In the genomic region with DNA sequence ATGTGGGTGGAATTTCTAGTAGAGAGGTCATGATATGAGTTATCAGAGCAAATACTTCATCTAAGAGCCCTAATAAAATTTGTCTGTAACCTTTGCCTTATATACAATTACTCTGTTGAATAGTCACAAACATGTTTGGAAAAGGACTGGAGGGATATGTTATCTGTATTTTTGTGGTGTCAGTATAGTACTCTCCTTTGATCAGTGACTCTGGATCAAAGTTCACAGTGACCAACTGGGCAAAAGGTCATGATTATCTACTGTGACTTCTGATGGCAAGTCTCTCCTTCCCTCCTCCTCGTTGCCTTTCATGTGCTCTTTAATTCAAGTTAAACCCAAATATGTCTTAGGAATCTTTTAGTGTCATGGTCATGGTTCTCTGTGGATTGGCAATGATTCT, we compare ENCODE assay signal across 33 mouse cellular contexts. TPM values are rescaled to one million over a fixed set of nuclear protein-coding genes. Genes with fewer than 3 reads are reported as not detected.
A peak's percentile ranks its signal among the peaks of the same experiment; 100 is the strongest.
DNase-seq lines count a peak whose midpoint lies in the region; ATAC-seq and TF ChIP-seq lines count a peak whose summit lies in the region.
"Had no signal": no experiment of that assay in that cellular context is flagged by ENCODE, and none has a peak within 500 bp of the region (broad histone marks: within the 10 kb centered on the region; RNA-seq: fewer than 3 reads in every experiment).

No protein-coding gene starts in this region.

- no peak overlapping the region for H3K9ac ChIP-seq in intestine, embryonic 15.5 days
- H3K9ac ChIP-seq in intestine, embryonic 16.5 days (ENCODE audit: low read depth, low read length): no peak overlapping the region
- H3K9ac ChIP-seq in liver, adult 2 months (ENCODE audit: low read depth, low read length): no peak overlapping the region
- no peak overlapping the region for H3K9ac ChIP-seq in midbrain, embryonic 11.5 days (ENCODE audit: low read length)
- no peak overlapping the region for H3K9ac ChIP-seq in midbrain, embryonic 14.5 days (replicated peaks; ENCODE audit: low read length)
- H3K9ac ChIP-seq: embryonic facial prominence, embryonic 13.5 days; forebrain, embryonic 12.5 days; forebrain, embryonic 15.5 days; heart, embryonic 13.5 days; hindbrain, embryonic 14.5 days had no signal

- no peak overlapping the region for H3K4me2 ChIP-seq in intestine, embryonic 15.5 days (replicated peaks)
- no peak overlapping the region for H3K4me2 ChIP-seq in intestine, embryonic 16.5 days (ENCODE audit: low read depth, low read length)
- H3K4me2 ChIP-seq in midbrain, embryonic 11.5 days: no peak overlapping the region
- no peak overlapping the region for H3K4me2 ChIP-seq in midbrain, embryonic 14.5 days (ENCODE audit: low read length)
- H3K4me2 ChIP-seq: embryonic facial prominence, embryonic 13.5 days; forebrain, embryonic 12.5 days; forebrain, embryonic 15.5 days; heart, embryonic 13.5 days; hindbrain, embryonic 14.5 days had no signal

- no peaks in the 10 kb centered on the region for H3K9me3 ChIP-seq in intestine, embryonic 15.5 days
- no peaks in the 10 kb centered on the region for H3K9me3 ChIP-seq in intestine, embryonic 16.5 days (ENCODE audit: control insufficient read depth, low read length)
- H3K9me3 ChIP-seq in midbrain, embryonic 11.5 days (ENCODE audit: control insufficient read depth, low read length): no peaks in the 10 kb centered on the region
- no peaks in the 10 kb centered on the region for H3K9me3 ChIP-seq in midbrain, embryonic 14.5 days (ENCODE audit: control insufficient read depth, low read length)
- H3K9me3 ChIP-seq: embryonic facial prominence, embryonic 10.5 days; embryonic facial prominence, embryonic 13.5 days; forebrain, embryonic 12.5 days; forebrain, embryonic 15.5 days; heart, embryonic 10.5 days; heart, embryonic 13.5 days had no signal

- H3K36me3 ChIP-seq in intestine, embryonic 15.5 days: no peaks in the 10 kb centered on the region
- no peaks in the 10 kb centered on the region for H3K36me3 ChIP-seq in intestine, embryonic 16.5 days (ENCODE audit: control insufficient read depth, insufficient read depth, low read length)
- no peaks in the 10 kb centered on the region for H3K36me3 ChIP-seq in liver, adult 2 months (ENCODE audit: control insufficient read depth, insufficient read depth, low read length)
- no peaks in the 10 kb centered on the region for H3K36me3 ChIP-seq in midbrain, embryonic 11.5 days (ENCODE audit: control insufficient read depth, insufficient read depth, low read length)
- no peaks in the 10 kb centered on the region for H3K36me3 ChIP-seq in midbrain, embryonic 14.5 days (ENCODE audit: control insufficient read depth, insufficient read depth, low read length)
- H3K36me3 ChIP-seq: embryonic facial prominence, embryonic 10.5 days; embryonic facial prominence, embryonic 13.5 days; forebrain, embryonic 12.5 days; forebrain, embryonic 15.5 days; heart, embryonic 10.5 days; heart, embryonic 13.5 days had no signal

- H3K4me3 ChIP-seq in intestine, embryonic 15.5 days (replicated peaks): no peak overlapping the region
- H3K4me3 ChIP-seq in intestine, embryonic 16.5 days (ENCODE audit: low read length): no peak overlapping the region
- H3K4me3 ChIP-seq in liver, adult 2 months (ENCODE audit: insufficient read depth, low read depth, low read length): no peak overlapping the region
- no peak overlapping the region for H3K4me3 ChIP-seq in midbrain, embryonic 11.5 days (ENCODE audit: low read depth, low read length)
- no peak overlapping the region for H3K4me3 ChIP-seq in midbrain, embryonic 14.5 days (replicated peaks; ENCODE audit: low read depth, low read length)
- H3K4me3 ChIP-seq: embryonic facial prominence, embryonic 10.5 days; embryonic facial prominence, embryonic 13.5 days; erythroblast, embryonic 14.5 days; forebrain, embryonic 12.5 days; forebrain, embryonic 15.5 days; heart, embryonic 10.5 days; heart, embryonic 13.5 days had no signal

- TF ChIP-seq POLR2A in liver, adult 2 months (IDR thresholded peaks at IDR 0.05; ENCODE audit: extremely low read depth, insufficient read depth, low read length): no peak

- H3K79me2 ChIP-seq in liver, adult 2 months (ENCODE audit: control insufficient read depth, insufficient read depth, low read length): no peaks in the 10 kb centered on the region

- WGBS in intestine, embryonic 15.5 days: 43% methylated on average over 1 of the region's 1 CpGs
- 48% methylated on average over 1 of the region's 1 CpGs for WGBS in intestine, embryonic 16.5 days
- 10% methylated on average over 1 of the region's 1 CpGs for WGBS in liver, adult 2 months
- 81% methylated on average over 1 of the region's 1 CpGs for WGBS in midbrain, embryonic 11.5 days
- WGBS in midbrain, embryonic 14.5 days: 64% methylated on average over 1 of the region's 1 CpGs

- H3K27me3 ChIP-seq in intestine, embryonic 15.5 days (replicated peaks): no peaks in the 10 kb centered on the region
- no peaks in the 10 kb centered on the region for H3K27me3 ChIP-seq in intestine, embryonic 16.5 days (replicated peaks; ENCODE audit: control insufficient read depth, insufficient read depth, low read length)
- no peaks in the 10 kb centered on the region for H3K27me3 ChIP-seq in liver, adult 2 months (ENCODE audit: control insufficient read depth, insufficient read depth, low read length)
- H3K27me3 ChIP-seq in midbrain, embryonic 11.5 days (ENCODE audit: control insufficient read depth, insufficient read depth, low read length): no peaks in the 10 kb centered on the region
- H3K27me3 ChIP-seq in midbrain, embryonic 14.5 days (ENCODE audit: control insufficient read depth, insufficient read depth, low read length): no peaks in the 10 kb centered on the region
- H3K27me3 ChIP-seq: embryonic facial prominence, embryonic 13.5 days; forebrain, embryonic 12.5 days; forebrain, embryonic 15.5 days; heart, embryonic 13.5 days had no signal

- peak; percentile 39; the same call in 1 of the 2 replicates for ATAC-seq in intestine, embryonic 15.5 days
- ATAC-seq in intestine, embryonic 16.5 days: no peak
- no peak for ATAC-seq in midbrain, embryonic 11.5 days (ENCODE audit: low FRiP score)
- no peak for ATAC-seq in midbrain, embryonic 14.5 days (ENCODE audit: low FRiP score, low TSS enrichment)
- ATAC-seq: activated CD4-positive, CD25-positive, alpha-beta regulatory T cell, adult 4 months; forebrain, embryonic 15.5 days had no signal

- H3K4me1 ChIP-seq in intestine, embryonic 15.5 days (replicated peaks): no peaks in the 10 kb centered on the region
- 0 out of 2 replicates have a peak, but pooled peaks cover 2% of the 10 kb centered on the region for H3K4me1 ChIP-seq in intestine, embryonic 16.5 days (ENCODE audit: control insufficient read depth, insufficient read depth, low read length)
- peaks cover 26% of the 10 kb centered on the region for H3K4me1 ChIP-seq in liver, adult 2 months (ENCODE audit: control insufficient read depth, insufficient read depth, low read length)
- no peaks in the 10 kb centered on the region for H3K4me1 ChIP-seq in midbrain, embryonic 11.5 days (ENCODE audit: control insufficient read depth, insufficient read depth, low read length)
- no peaks in the 10 kb centered on the region for H3K4me1 ChIP-seq in midbrain, embryonic 14.5 days (ENCODE audit: control insufficient read depth, insufficient read depth, low read length)
- H3K4me1 ChIP-seq: embryonic facial prominence, embryonic 10.5 days; embryonic facial prominence, embryonic 13.5 days; forebrain, embryonic 12.5 days; forebrain, embryonic 15.5 days; heart, embryonic 10.5 days; heart, embryonic 13.5 days had no signal

- H3K27ac ChIP-seq in intestine, embryonic 15.5 days: no peak overlapping the region
- H3K27ac ChIP-seq in intestine, embryonic 16.5 days (ENCODE audit: low read length): no peak overlapping the region
- H3K27ac ChIP-seq in liver, adult 2 months (replicated peaks; ENCODE audit: insufficient read depth, low read depth, low read length): peak overlapping the region; percentile 91
- no peak overlapping the region for H3K27ac ChIP-seq in midbrain, embryonic 11.5 days (ENCODE audit: low read depth, low read length)
- no peak overlapping the region for H3K27ac ChIP-seq in midbrain, embryonic 14.5 days (replicated peaks; ENCODE audit: low read depth, low read length)
- H3K27ac ChIP-seq: embryonic facial prominence, embryonic 10.5 days; embryonic facial prominence, embryonic 13.5 days; forebrain, embryonic 12.5 days; forebrain, embryonic 15.5 days; heart, embryonic 10.5 days; heart, embryonic 13.5 days; hindbrain, embryonic 14.5 days had no signal

- DNase-seq in liver, adult 2 months (ENCODE audit: extremely low read depth, low read depth, low spot score): peak; percentile 94
- DNase-seq in liver: no peak
- peak; percentile 37 for DNase-seq in midbrain, embryonic 11.5 days (ENCODE audit: low spot score, missing footprints)
- no peak for DNase-seq in midbrain, embryonic 14.5 days
- DNase-seq: adrenal gland, adult 8-10 months; adrenal gland, postnatal 25 days; cerebellum, adult 11-12 months; cerebellum, adult 8-10 months; cerebellum, postnatal 10 days; cerebellum, postnatal 36 days; embryo, embryonic 11 days; gastrocnemius, postnatal 25 days; heart, adult 18-20 months; heart, postnatal 14 days; heart, postnatal 4 days had no signal

- TF ChIP-seq CTCF in liver, adult 2 months (IDR thresholded peaks at IDR 0.05; ENCODE audit: low read depth, low read length): no peak

RNA-seq across cellular contexts. Expression of gene Nudt9, which starts 10.3 kb away (rescaled TPM):
- polyA plus RNA-seq in intestine, embryonic 15.5 days (2015; fragmentation: Nextera tagmentation; extraction: Ambion mirVana): 61.7 and 63.6 TPM in 2 replicates
- polyA plus RNA-seq in intestine, embryonic 16.5 days (2015; fragmentation: Nextera tagmentation; extraction: Ambion mirVana): 61.0 and 61.8 TPM in 2 replicates
- total RNA-seq in liver, adult 2 months (2014; rRNA removed): 36.6 and 40.3 TPM in 2 replicates
- polyA plus RNA-seq in liver, adult 2 months (2012; rRNA removed): 39.7 and 48.5 TPM in 2 replicates
- 61.8 and 64.7 TPM in 2 replicates for polyA plus RNA-seq in midbrain, embryonic 11.5 days (2014; fragmentation: Nextera tagmentation; extraction: Ambion mirVana)
- polyA plus RNA-seq in midbrain, embryonic 14.5 days (2014; fragmentation: Nextera tagmentation; extraction: Ambion mirVana): 56.0 and 56.1 TPM in 2 replicates

RNA-seq across cellular contexts. Expression of gene Hsd17b11, which starts 14.1 kb away (rescaled TPM):
- polyA plus RNA-seq in intestine, embryonic 15.5 days (2015; fragmentation: Nextera tagmentation; extraction: Ambion mirVana): 8.2 and 8.4 TPM in 2 replicates
- polyA plus RNA-seq in intestine, embryonic 16.5 days (2015; fragmentation: Nextera tagmentation; extraction: Ambion mirVana): 10.6 and 10.7 TPM in 2 replicates
- total RNA-seq in liver, adult 2 months (2014; rRNA removed): 119 and 154 TPM in 2 replicates
- 72.7 and 78.8 TPM in 2 replicates for polyA plus RNA-seq in liver, adult 2 months (2012; rRNA removed)
- polyA plus RNA-seq in midbrain, embryonic 11.5 days (2014; fragmentation: Nextera tagmentation; extraction: Ambion mirVana): 1.1 TPM in 2 replicates
- 1.7 and 1.8 TPM in 2 replicates for polyA plus RNA-seq in midbrain, embryonic 14.5 days (2014; fragmentation: Nextera tagmentation; extraction: Ambion mirVana)

RNA-seq across cellular contexts. Expression of gene Gm17660, which starts 41.6 kb away (rescaled TPM):
- not detected in 2 replicates for polyA plus RNA-seq in intestine, embryonic 15.5 days (2015; fragmentation: Nextera tagmentation; extraction: Ambion mirVana)
- polyA plus RNA-seq in intestine, embryonic 16.5 days (2015; fragmentation: Nextera tagmentation; extraction: Ambion mirVana): not detected in 2 replicates
- total RNA-seq in liver, adult 2 months (2014; rRNA removed): not detected in 2 replicates
- polyA plus RNA-seq in liver, adult 2 months (2012; rRNA removed): not detected in 2 replicates
- polyA plus RNA-seq in midbrain, embryonic 11.5 days (2014; fragmentation: Nextera tagmentation; extraction: Ambion mirVana): 0.29 TPM in 1 of 2 replicates, not detected in the other
- polyA plus RNA-seq in midbrain, embryonic 14.5 days (2014; fragmentation: Nextera tagmentation; extraction: Ambion mirVana): not detected in 2 replicates
- total RNA-seq: adrenal gland, adult 8-10 months; adrenal gland, postnatal 25 days; ES-E14; gastrocnemius, adult 8-10 months; gastrocnemius, postnatal 25 days; heart, adult 18-20 months; heart, postnatal 14 days; heart, postnatal 4 days had no signal
- polyA plus RNA-seq: activated CD4-positive, CD25-positive, alpha-beta regulatory T cell, adult 4 months; brain, embryonic 14.5 days; cortical plate, adult 2 months; embryonic facial prominence, embryonic 10.5 days; embryonic facial prominence, embryonic 13.5 days; erythroblast, embryonic 14.5 days; forebrain, embryonic 12.5 days; gonadal fat pad, adult 2 months; heart, embryonic 10.5 days; heart, embryonic 13.5 days; heart, embryonic 16.5 days; hindbrain, embryonic 11.5 days; hindbrain, embryonic 14.5 days had no signal

RNA-seq across cellular contexts. Expression of gene Hsd17b13, which starts 58.6 kb away (rescaled TPM):
- polyA plus RNA-seq in intestine, embryonic 15.5 days (2015; fragmentation: Nextera tagmentation; extraction: Ambion mirVana): 22.0 and 24.0 TPM in 2 replicates
- 36.9 and 49.5 TPM in 2 replicates for polyA plus RNA-seq in intestine, embryonic 16.5 days (2015; fragmentation: Nextera tagmentation; extraction: Ambion mirVana)
- total RNA-seq in liver, adult 2 months (2014; rRNA removed): 252 and 339 TPM in 2 replicates
- 179 and 226 TPM in 2 replicates for polyA plus RNA-seq in liver, adult 2 months (2012; rRNA removed)
- polyA plus RNA-seq in midbrain, embryonic 11.5 days (2014; fragmentation: Nextera tagmentation; extraction: Ambion mirVana): not detected in 2 replicates
- polyA plus RNA-seq in midbrain, embryonic 14.5 days (2014; fragmentation: Nextera tagmentation; extraction: Ambion mirVana): not detected in 2 replicates
- total RNA-seq: adrenal gland, adult 8-10 months; adrenal gland, postnatal 25 days; ES-E14; gastrocnemius, adult 8-10 months; gastrocnemius, postnatal 25 days; heart, adult 18-20 months; heart, postnatal 14 days had no signal
- polyA plus RNA-seq: activated CD4-positive, CD25-positive, alpha-beta regulatory T cell, adult 4 months; brain, embryonic 14.5 days; embryonic facial prominence, embryonic 10.5 days; embryonic facial prominence, embryonic 13.5 days; erythroblast, embryonic 14.5 days; forebrain, embryonic 12.5 days; forebrain, embryonic 15.5 days; heart, embryonic 10.5 days; hindbrain, embryonic 11.5 days; hindbrain, embryonic 14.5 days had no signal

Comparison
In these comparisons a context has a peak if more than half of its experiments do, and no peak if none do; other contexts are left out.
1. DNase-seq: peak in liver, adult 2 months (single experiment) and midbrain, embryonic 11.5 days (single experiment); none in liver (single experiment) and midbrain, embryonic 14.5 days (single experiment).